Mouse (Mus musculus) forebrain, embryonic 15.5 days (tissue): ENCODE results near the gene Kctd20. TPM values are rescaled to one million over a fixed set of nuclear protein-coding genes. Genes with fewer than 3 reads are reported as not detected.

Source experiments
- ATAC-seq: fragments of 200-750 bp; cut with Nextera tagmentation; replicated peaks from 2 replicates; pipeline ENCODE4 v1.8.0; 2017; ENCODE audit warnings: mild to moderate bottlenecking, moderate TSS enrichment, moderate library complexity
- H3K27ac ChIP-seq: fragments of 300-500 bp; sonication (generic); replicated peaks from 2 replicates; pipeline ENCODE4 v1.5.1; 2015; ENCODE audit warnings: mild to moderate bottlenecking, inconsistent platforms
- H3K27me3 ChIP-seq: fragments of 300-500 bp; sonication (generic); 2 replicates; pipeline ENCODE4 v1.6.1; 2015; ENCODE audit warnings: inconsistent platforms
- H3K36me3 ChIP-seq: fragments of 300-500 bp; sonication (generic); 2 replicates; pipeline ENCODE4 v1.6.1; 2015; ENCODE audit warnings: mild to moderate bottlenecking, inconsistent platforms
- H3K4me1 ChIP-seq: fragments of 300-500 bp; sonication (generic); 2 replicates; pipeline ENCODE4 v1.6.1; 2015; ENCODE audit warnings: inconsistent platforms
- H3K4me2 ChIP-seq: fragments of 300-500 bp; sonication (generic); replicated peaks from 2 replicates; pipeline ENCODE4 v1.6.1; 2015; ENCODE audit warnings: mild to moderate bottlenecking, inconsistent platforms
- H3K4me3 ChIP-seq: fragments of 300-500 bp; sonication (generic); 2 replicates; pipeline ENCODE4 v1.5.1; 2015; ENCODE audit warnings: mild to moderate bottlenecking, inconsistent platforms
- H3K9ac ChIP-seq: fragments of 300-500 bp; sonication (generic); replicated peaks from 2 replicates; pipeline ENCODE4 v1.6.1; 2015; ENCODE audit warnings: mild to moderate bottlenecking, inconsistent platforms
- H3K9me3 ChIP-seq: fragments of 300-500 bp; sonication (generic); 2 replicates; pipeline ENCODE4 v1.6.1; 2016; ENCODE audit warnings: inconsistent platforms
- WGBS: fragments of 180-500 bp; shearing (Covaris S2); methylation state at CpG from one replicate; pipeline ENCODE4 v1.1.7; 2015; ENCODE audit warnings: mixed read lengths; 5-methylcytosine and 5-hydroxymethylcytosine counted together
- polyA plus RNA-seq: library from polyadenylated mRNA; unstranded; fragments of >200 nt; fragmentation: Nextera tagmentation; extraction: Ambion mirVana; gene quantifications from 2 replicates; pipeline ENCODE4 v1.2.1, GENCODE M21; 2015

Kctd20 gene
- polyA plus RNA-seq: 118 TPM in 2 replicates

DNA sequence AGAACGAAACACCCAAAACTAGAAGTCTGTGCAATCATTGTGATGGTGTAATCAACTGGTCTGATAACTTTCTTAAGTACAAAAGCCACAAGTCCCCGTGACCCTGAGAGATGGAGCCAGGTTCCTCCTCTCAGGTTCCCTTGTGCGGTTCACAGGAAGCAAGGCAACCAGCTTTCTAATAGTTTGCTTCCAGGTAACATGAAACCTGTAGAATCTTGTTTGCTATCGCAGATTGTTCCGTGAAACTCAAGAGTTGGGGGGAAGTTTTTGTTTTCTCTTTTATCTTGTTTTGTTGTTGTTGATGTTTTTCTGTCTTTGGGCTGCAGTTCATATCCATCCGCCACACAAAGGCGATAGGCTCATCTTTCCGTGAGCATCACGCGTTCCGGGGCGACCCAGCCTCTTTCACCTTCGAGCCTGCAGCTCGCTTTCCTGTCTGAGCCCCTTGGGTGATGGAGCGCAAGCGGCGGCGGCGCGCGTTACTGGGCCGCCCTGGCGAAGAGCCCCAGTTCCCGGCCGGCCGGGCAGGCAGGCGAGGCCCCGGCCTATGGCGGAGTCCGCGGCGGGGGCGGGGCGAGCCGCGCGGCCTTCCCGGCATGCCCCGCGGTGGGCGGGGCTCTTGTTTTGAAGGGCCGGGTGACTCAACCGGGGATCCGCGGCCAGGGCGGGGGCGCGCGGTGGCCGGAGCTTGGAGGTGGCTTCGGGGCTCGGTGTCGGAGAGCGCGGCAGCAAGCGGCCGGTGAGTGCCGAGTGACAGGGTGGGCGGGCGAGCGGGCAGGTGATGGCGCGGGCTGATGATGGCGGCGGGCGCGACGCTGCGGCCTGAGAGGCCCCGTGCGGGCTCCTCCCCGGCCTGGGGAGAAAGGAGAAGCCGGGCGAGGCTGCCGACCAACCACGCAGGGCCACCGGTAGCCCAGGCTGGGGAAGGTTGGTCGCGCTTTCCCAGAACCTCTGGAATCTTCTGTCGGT is at the start of gene Kctd20:
TSS of gene Kctd20 (plus strand) at position 120 of the 969 bp plus-strand sequence.
- peak within 1 kb of the TSS; percentile 90 for H3K4me3 ChIP-seq
- H3K27ac ChIP-seq: peak within 1 kb of the TSS; percentile 98
- ATAC-seq: peak; percentile 90
- H3K4me1 ChIP-seq: peaks cover 20% of the 10 kb centered on the region
- H3K9ac ChIP-seq: peak within 1 kb of the TSS; percentile 93
- H3K27me3 ChIP-seq: no peaks in the 10 kb centered on the region
- H3K36me3 ChIP-seq: no peaks in the 10 kb centered on the region
- H3K4me2 ChIP-seq: peak within 1 kb of the TSS; percentile 83
- no peaks in the 10 kb centered on the region for H3K9me3 ChIP-seq
- under 1% methylated on average over 80 of the region's 80 CpGs for WGBS

DNA sequence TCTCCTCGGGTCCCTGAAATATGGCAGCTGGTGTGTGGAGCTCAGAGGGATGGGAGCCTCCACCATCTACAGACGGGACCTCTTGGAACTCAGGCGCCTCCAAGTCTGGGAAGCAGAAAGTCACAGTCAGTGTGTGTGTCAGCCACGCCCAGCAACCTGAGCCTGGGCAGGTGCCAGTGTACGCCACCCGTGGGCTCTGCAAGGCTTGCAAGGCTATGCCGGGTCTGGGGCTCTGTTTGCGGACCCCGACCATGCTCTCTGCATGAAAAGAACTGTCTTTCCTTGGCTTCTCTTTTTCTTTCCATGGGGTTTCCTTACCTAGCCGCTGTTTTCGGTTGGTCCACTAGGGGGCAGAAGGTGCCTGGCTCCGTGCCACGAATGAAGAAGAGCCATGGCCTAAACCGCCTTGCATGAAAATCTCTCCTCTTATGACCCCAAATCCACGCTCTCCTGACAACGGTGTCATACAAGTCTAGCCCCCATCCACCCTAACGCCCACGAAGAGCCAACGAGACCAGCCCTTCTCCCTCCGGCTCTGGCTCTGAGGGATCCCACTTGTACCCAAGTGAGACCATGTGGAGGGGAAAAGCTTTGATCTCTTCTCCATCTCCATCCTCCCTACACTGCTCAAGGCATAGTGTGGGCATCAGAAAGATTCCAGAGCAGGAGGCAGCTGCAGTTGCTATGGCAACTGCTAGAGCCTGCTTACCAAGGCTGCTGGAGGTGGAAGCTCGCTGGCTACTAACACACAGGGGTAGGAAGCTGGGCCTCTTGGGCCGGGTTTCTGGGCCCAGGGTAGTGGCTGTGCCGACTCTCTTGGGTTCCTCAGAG is 47.0 kb upstream of the Kctd20 start:
- H3K27ac ChIP-seq: peak overlapping the region; percentile 70
- no peaks in the 10 kb centered on the region for H3K9me3 ChIP-seq
- H3K9ac ChIP-seq: no peak overlapping the region
- 28% methylated on average over 23 of the region's 23 CpGs for WGBS
- no peak overlapping the region for H3K4me2 ChIP-seq
- H3K27me3 ChIP-seq: no peaks in the 10 kb centered on the region
- no peak overlapping the region for H3K4me3 ChIP-seq
- peaks cover 23% of the 10 kb centered on the region for H3K4me1 ChIP-seq
- peak; percentile 85 for ATAC-seq
- no peaks in the 10 kb centered on the region for H3K36me3 ChIP-seq

DNA sequence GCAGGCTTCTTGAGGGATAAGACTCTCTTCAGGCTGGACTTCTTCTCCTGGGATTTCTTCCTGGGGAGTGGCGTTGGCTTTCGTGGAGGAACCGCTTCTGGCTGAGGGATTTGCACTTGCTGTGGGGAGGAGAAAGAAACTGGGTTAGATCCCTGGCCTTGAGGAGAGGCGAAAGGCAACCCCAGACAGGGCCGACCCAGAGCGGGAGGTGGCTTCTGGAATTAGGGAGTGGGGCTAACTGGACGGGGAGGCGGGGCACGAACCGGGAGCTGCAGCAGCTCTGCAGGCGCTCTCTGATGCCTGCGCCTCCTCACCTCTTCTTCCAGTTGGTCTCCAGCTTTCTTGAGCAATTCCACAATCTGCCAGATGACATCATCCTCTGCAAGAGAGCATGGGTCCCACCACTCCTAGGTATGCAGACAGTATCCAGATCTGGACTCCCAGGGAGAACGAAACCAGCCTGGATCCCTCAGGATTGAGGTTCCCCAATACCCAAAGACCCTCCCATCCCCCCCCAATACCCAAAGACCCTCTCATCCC is 46.3 kb upstream of the Kctd20 start:
- peak overlapping the region; percentile 70 for H3K27ac ChIP-seq
- peaks cover 23% of the 10 kb centered on the region for H3K4me1 ChIP-seq
- 72% methylated on average over 13 of the region's 13 CpGs for WGBS
- H3K36me3 ChIP-seq: no peaks in the 10 kb centered on the region
- H3K4me3 ChIP-seq: no peak overlapping the region
- H3K9ac ChIP-seq: no peak overlapping the region
- H3K4me2 ChIP-seq: no peak overlapping the region
- no peaks in the 10 kb centered on the region for H3K9me3 ChIP-seq
- H3K27me3 ChIP-seq: no peaks in the 10 kb centered on the region
- ATAC-seq: 0 out of 2 replicates have a peak, but pooled peaks have one; percentile 20

DNA sequence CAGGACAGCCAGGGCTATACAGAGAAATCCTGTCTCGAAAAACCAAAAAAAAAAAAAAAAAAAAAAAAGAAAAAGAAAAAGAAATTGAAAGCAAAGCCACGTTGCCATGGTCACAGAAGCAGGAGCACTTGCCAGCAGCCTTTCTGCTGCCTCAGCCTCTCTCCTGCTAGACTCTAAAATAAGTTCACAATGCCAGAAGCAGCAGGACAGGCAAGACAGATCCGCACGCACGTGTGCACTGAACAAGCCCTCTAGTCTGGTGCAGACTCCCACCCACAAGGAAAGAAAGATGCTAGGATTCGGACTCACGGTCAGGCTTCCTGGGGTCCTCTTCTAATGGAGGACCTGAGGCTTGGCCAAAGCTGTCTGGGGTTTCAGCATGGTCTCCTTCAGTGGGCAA is 43.8 kb upstream of the Kctd20 start:
- 44% methylated on average over 7 of the region's 7 CpGs for WGBS
- no peak overlapping the region for H3K4me3 ChIP-seq
- no peaks in the 10 kb centered on the region for H3K9me3 ChIP-seq
- H3K27ac ChIP-seq: 0 out of 2 replicates have a peak overlapping the region, but pooled peaks have one; percentile 9
- H3K36me3 ChIP-seq: no peaks in the 10 kb centered on the region
- ATAC-seq: no peak
- H3K9ac ChIP-seq: no peak overlapping the region
- no peaks in the 10 kb centered on the region for H3K27me3 ChIP-seq
- H3K4me2 ChIP-seq: no peak overlapping the region
- peaks cover 23% of the 10 kb centered on the region for H3K4me1 ChIP-seq

DNA sequence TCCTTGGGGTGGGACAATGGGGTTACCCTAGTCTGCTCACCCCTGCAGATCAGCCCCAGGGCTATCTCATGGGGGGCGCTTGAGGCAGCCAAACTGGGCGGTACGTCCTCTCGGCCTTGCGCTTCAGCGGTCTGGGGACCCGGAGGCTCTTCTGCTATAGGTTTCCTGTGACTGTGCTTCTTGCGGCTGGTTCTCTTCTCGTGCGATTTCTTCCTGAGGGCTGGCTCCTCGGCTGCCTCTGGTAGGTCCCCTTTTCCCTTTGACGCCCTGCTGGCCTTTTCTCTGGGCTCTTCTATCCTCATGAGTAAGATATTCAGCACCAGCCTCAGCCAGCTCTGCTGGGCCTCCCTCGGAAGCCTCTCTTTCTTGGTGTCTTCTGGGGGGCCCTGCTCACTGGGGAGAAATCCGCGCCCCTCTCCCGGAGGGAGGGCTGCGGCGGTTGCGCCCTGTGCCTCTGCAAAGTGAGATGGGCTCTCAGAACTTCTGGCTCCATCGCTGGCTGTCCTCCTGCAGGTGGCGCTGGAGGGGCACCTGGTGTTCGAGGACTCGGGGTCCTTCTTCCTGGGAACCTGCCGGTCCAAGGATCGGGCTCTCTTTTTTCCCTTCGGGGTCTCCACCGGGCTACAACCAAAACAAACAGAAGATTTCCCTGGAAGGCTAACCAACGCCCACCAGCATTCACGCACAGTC is 42.4 kb upstream of the Kctd20 start:
- peaks cover 23% of the 10 kb centered on the region for H3K4me1 ChIP-seq
- peak overlapping the region; percentile 5; the same call in 1 of the 2 replicates for H3K4me3 ChIP-seq
- WGBS: 6% methylated on average over 29 of the region's 29 CpGs
- no peak for ATAC-seq
- H3K36me3 ChIP-seq: no peaks in the 10 kb centered on the region
- no peaks in the 10 kb centered on the region for H3K27me3 ChIP-seq
- H3K9me3 ChIP-seq: no peaks in the 10 kb centered on the region
- no peak overlapping the region for H3K27ac ChIP-seq
- no peak overlapping the region; the same call in 1 of the 2 replicates for H3K9ac ChIP-seq
- peak overlapping the region; percentile 35 for H3K4me2 ChIP-seq

DNA sequence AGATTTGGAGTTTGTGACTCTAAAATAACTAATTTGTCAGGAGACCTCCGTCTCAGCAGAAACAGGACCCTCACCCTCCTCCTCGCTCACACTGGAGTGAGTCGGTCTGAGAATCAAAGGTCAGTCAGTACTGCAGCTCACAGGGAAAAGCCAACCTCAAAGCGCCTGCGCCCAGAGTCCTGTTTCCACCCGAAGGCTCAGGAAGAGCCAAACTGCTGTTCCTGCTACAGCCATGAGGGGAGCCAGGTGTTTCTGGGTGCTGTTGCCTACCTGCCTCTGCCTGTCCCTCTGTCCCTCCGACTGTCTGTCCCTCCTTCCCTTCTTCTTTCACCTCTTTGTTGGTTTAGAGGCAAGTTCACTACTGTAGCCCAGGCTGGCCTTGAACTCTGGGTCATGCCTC is 41.6 kb upstream of the Kctd20 start:
- ATAC-seq: no peak
- Histone ChIP-seq H3K27ac (no peak overlapping the region), H3K4me3 (no peak overlapping the region), H3K4me1 (peaks cover 16% of the 10 kb centered on the region), H3K36me3 (no peaks in the 10 kb centered on the region), H3K9me3 (no peaks in the 10 kb centered on the region), H3K4me2 (no peak overlapping the region), H3K9ac (no peak overlapping the region), H3K27me3 (no peaks in the 10 kb centered on the region)
- WGBS: 25% methylated on average over 7 of the region's 7 CpGs

DNA sequence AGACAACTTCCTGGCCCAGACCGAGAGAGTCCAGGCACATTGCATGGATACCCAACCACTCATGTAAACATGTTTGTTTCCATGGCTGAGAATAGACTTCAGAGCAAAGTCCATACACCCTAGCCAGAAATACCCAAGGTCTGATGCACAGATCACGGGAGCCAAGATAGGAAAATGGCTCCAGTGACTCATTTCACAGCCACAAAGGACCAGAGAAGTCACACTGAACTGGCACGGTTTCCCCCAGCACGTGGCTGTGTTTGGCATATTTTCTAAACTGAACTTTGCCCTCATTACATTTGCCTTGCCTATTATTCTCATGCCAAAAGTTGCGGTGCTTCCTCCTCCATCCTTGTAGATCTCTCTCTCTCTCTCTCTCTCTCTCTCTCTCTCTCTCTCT is 38.5 kb upstream of the Kctd20 start:
- Histone ChIP-seq H3K27ac (no peak overlapping the region), H3K9ac (no peak overlapping the region), H3K4me1 (peaks cover 10% of the 10 kb centered on the region; the same call in 1 of the 2 replicates), H3K36me3 (no peaks in the 10 kb centered on the region), H3K4me2 (no peak overlapping the region), H3K4me3 (no peak overlapping the region), H3K27me3 (no peaks in the 10 kb centered on the region), H3K9me3 (no peaks in the 10 kb centered on the region)
- WGBS: 62% methylated on average over 5 of the region's 5 CpGs
- ATAC-seq: no peak

DNA sequence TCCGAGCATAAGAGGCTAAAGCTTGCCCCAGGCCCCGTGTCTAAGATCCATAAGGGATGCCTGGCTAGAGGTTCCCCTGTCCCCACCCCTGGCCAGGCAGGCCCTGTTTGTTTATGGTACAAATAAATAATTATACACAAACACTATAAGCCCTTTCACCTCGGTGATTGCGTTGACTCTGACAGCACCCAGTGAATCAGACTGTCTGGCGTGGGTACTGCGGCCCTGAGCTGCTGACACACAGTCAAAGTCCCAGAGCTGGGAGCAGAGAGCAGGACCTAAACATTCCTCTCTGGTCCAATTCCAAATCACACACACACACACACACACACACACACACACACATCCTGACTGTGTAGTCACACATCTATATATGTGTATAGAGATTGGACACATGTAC is 37.8 kb upstream of the Kctd20 start:
- H3K9ac ChIP-seq: no peak overlapping the region
- no peaks in the 10 kb centered on the region for H3K9me3 ChIP-seq
- no peaks in the 10 kb centered on the region for H3K27me3 ChIP-seq
- H3K27ac ChIP-seq: no peak overlapping the region
- 83% methylated on average over 6 of the region's 6 CpGs for WGBS
- H3K4me3 ChIP-seq: no peak overlapping the region
- no peak for ATAC-seq
- H3K4me1 ChIP-seq: peaks cover 7% of the 10 kb centered on the region; the same call in 1 of the 2 replicates
- H3K36me3 ChIP-seq: no peaks in the 10 kb centered on the region
- no peak overlapping the region for H3K4me2 ChIP-seq

DNA sequence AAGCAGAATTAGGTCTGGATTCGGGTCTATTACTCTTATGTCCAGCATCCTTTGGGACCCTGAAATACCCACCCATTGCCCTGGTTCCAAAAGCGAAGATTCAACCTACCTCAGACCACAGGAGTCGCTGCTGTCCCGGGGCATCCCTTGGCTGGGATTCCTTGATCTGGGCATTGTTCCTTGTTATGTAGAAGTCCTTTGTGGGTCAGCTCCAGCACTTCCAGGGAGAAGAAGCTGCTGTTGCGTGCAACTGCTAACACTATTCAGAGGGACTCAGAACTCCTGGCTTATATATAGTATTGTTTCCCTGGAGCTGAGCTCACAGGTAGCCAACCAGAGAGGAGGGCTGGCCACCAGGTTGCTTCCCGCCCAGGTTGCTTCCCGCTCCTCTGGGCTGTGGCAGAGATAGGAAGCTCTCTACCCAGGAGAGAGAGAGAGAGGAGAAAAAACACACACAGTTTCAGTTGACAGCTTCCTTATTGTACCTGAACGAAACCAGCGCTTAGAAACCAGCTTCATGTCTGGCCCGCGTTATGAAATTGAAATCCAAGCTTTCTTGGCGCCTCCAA is 36.6 kb upstream of the Kctd20 start, which contains the start of gene 4930539E08Rik:
TSS of gene 4930539E08Rik (minus strand) at position 265 of the 569 bp plus-strand sequence.
- H3K9ac ChIP-seq: no peak within 1 kb of the TSS
- WGBS: 62% methylated on average over 12 of the region's 12 CpGs
- ATAC-seq: no peak

DNA sequence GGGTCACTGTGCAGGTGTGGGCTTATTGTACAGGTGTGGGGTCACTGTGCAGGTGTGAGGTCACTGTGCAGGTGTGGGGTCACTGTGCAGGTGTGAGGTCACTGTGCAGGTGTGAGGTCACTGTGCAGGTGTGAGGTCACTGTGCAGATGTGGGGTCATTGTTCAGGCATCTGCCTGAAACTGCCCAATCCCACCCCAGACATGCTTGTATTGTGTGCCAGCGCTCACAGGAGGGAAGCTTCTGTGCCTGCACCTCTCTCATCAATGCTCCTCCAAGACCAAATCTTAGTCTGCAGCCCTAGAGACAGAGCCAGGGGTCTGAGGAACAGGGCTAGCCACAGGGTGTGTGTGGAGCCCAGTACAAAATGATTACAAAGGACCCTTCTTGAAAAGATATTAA is 35.2 kb upstream of the Kctd20 start:
- Histone ChIP-seq H3K27me3 (no peaks in the 10 kb centered on the region), H3K27ac (no peak overlapping the region), H3K4me1 (no peaks in the 10 kb centered on the region), H3K36me3 (no peaks in the 10 kb centered on the region), H3K4me3 (no peak overlapping the region), H3K9ac (no peak overlapping the region), H3K4me2 (no peak overlapping the region), H3K9me3 (no peaks in the 10 kb centered on the region)
- 81% methylated on average over 1 of the region's 1 CpGs for WGBS
- no peak for ATAC-seq

More for the DNA sequence above, 36.6 kb upstream of the Kctd20 start, which contains the start of gene 4930539E08Rik:
- Histone ChIP-seq H3K9me3 (no peaks in the 10 kb centered on the region), H3K36me3 (no peaks in the 10 kb centered on the region), H3K4me3 (no peak within 1 kb of the TSS), H3K4me1 (no peaks in the 10 kb centered on the region), H3K4me2 (no peak within 1 kb of the TSS), H3K27ac (no peak within 1 kb of the TSS), H3K27me3 (no peaks in the 10 kb centered on the region)

DNA sequence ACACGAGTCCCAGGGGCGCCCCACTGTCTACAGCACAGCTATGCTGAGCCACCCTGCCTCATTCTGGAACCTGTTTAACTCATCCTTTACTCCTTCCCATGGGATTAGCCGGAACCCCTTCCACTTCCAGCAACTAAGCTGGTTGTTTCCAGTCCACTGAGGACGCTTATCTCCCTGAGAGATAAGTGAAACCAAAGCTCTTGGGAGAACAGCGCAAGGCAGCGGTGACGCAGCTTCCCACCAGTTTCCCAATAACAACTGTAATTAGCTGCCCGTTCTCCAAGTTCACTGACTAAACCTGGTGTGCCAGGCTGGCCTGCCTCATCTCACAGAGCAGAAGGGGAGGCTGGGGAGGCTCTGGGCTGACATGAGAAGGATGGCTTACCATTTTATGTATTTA is 30.7 kb upstream of the Kctd20 start:
- Histone ChIP-seq H3K4me1 (no peaks in the 10 kb centered on the region), H3K9me3 (no peaks in the 10 kb centered on the region), H3K36me3 (no peaks in the 10 kb centered on the region), H3K4me2 (no peak overlapping the region), H3K27ac (no peak overlapping the region), H3K27me3 (no peaks in the 10 kb centered on the region), H3K9ac (no peak overlapping the region), H3K4me3 (no peak overlapping the region)
- 69% methylated on average over 8 of the region's 8 CpGs for WGBS
- no peak for ATAC-seq
